Mouse (Mus musculus): ENCODE data around the gene Akt1.

- TF ChIP-seq CTCF (IDR thresholded peaks at IDR 0.05; ENCODE audit: control insufficient read depth, insufficient read depth, insufficient read length) (no peak), MAX (IDR thresholded peaks at IDR 0.05) (no peak), MYOD1 (IDR thresholded peaks at IDR 0.05; ENCODE audit: control insufficient read depth, insufficient read length, low read depth) (no peak), CEBPB (IDR thresholded peaks at IDR 0.05; ENCODE audit: low read depth) (no peak)
Measured at GRCm38 (mm10) chr12:112667619-112668297, 6.9 kb downstream of the Akt1 start.
